Mouse (Mus musculus) small intestine, adult 2 months (tissue): ENCODE results near the gene Vwa1.

ENCODE experiments used
- CTCF ChIP-seq: fragments of 200-500 bp; IDR thresholded peaks from 2 replicates; pipeline ENCODE4 v1.5.1; 2012; ENCODE audit warnings: low read depth, mild to moderate bottlenecking, control low read depth, inconsistent platforms, low read length, moderate library complexity, mixed read lengths; ENCODE audit not compliant: insufficient replicate concordance, insufficient read length; ENCODE audit errors: extremely low read depth
- POLR2A ChIP-seq: fragments of 200-500 bp; IDR thresholded peaks from 2 replicates; pipeline ENCODE4 v1.6.1; 2012; ENCODE audit warnings: low read depth, mild to moderate bottlenecking, control low read depth, inconsistent platforms, low read length, moderate library complexity

GRCm38 (mm10) chr4:155793730-155794129, 19.2 kb upstream of the Vwa1 start:
- TF ChIP-seq POLR2A (no peak), CTCF (no peak)
